Mouse (Mus musculus): ENCODE data around the gene Shank2. TPM values are rescaled to one million over a fixed set of nuclear protein-coding genes. Genes with fewer than 3 reads are reported as not detected.

Shank2 gene
- polyA plus RNA-seq, 1 experiment from 2014 or later: 1.2 TPM

DNA sequence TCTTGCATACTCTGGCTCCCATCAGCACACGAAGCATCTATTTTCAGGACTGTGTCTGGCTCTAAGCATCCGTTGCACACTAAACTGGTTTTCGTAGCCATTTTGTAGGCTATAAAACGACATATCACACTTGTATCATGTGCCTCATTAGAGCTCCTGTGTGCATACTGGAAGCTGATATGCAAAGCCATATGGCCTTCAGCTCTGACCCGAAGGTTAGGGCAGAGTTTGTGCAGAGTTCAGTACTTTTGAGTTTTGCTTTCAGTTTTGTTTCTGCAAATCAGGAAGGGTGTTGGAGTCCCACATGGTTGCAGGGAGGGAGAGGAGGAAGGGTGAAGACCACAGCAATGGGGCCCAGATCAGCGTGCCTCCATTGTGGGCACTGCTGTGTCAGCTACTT lies 390.0 kb downstream of the Shank2 start:
- no peaks in the 10 kb centered on the region for H3K9me3 ChIP-seq (ENCODE audit: control insufficient read depth, low read depth, low read length)
- no peaks in the 10 kb centered on the region for H3K4me1 ChIP-seq (ENCODE audit: control insufficient read depth, insufficient read depth, low read length)
- ATAC-seq (ENCODE audit: insufficient number of reproducible peaks, insufficient read depth, low FRiP score, low read depth): no peak
- WGBS: 83% methylated on average over 6 of the region's 6 CpGs
- H3K9ac ChIP-seq (replicated peaks; ENCODE audit: low read depth, low read length): no peak overlapping the region
- no peaks in the 10 kb centered on the region for H3K36me3 ChIP-seq (ENCODE audit: control insufficient read depth, insufficient read depth, low read length)
- no peak overlapping the region for H3K27ac ChIP-seq (ENCODE audit: low read length)
- no peak overlapping the region for H3K4me3 ChIP-seq (ENCODE audit: low read depth, low read length)
- no peak overlapping the region for H3K4me2 ChIP-seq (replicated peaks; ENCODE audit: low read depth, low read length)
- no peaks in the 10 kb centered on the region for H3K27me3 ChIP-seq (ENCODE audit: control insufficient read depth, insufficient read depth, low read length)

DNA sequence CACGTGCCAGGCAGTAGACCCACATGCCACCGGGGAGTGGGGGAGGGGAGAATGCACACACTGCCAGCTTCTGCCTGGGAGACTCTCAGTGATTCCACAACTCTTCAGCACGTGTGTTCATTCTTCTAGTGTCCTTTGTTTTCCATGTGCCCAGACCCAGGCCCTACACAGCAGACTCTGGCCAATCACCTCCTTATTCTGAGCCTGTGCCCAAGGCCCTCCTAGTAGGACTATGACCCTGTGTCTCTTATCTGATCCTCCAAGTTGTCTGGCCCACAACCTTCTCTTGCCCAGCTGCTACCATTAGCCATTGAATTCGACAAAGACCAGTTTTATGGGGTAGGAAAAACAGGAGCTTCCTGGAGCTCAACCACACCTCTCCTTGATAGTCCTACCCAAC lies 400.8 kb downstream of the Shank2 start:
- Histone ChIP-seq H3K4me1 (ENCODE audit: control insufficient read depth, insufficient read depth, low read length) (no peaks in the 10 kb centered on the region), H3K36me3 (ENCODE audit: control insufficient read depth, insufficient read depth, low read length) (no peaks in the 10 kb centered on the region), H3K9me3 (ENCODE audit: control insufficient read depth, low read depth, low read length) (no peaks in the 10 kb centered on the region), H3K27me3 (ENCODE audit: control insufficient read depth, insufficient read depth, low read length) (no peaks in the 10 kb centered on the region), H3K9ac (replicated peaks; ENCODE audit: low read depth, low read length) (no peak overlapping the region), H3K4me3 (ENCODE audit: low read depth, low read length) (no peak overlapping the region), H3K27ac (ENCODE audit: low read length) (no peak overlapping the region), H3K4me2 (replicated peaks; ENCODE audit: low read depth, low read length) (no peak overlapping the region)
- ATAC-seq (ENCODE audit: insufficient number of reproducible peaks, insufficient read depth, low FRiP score, low read depth): no peak
- 79% methylated on average over 4 of the region's 4 CpGs for WGBS

DNA sequence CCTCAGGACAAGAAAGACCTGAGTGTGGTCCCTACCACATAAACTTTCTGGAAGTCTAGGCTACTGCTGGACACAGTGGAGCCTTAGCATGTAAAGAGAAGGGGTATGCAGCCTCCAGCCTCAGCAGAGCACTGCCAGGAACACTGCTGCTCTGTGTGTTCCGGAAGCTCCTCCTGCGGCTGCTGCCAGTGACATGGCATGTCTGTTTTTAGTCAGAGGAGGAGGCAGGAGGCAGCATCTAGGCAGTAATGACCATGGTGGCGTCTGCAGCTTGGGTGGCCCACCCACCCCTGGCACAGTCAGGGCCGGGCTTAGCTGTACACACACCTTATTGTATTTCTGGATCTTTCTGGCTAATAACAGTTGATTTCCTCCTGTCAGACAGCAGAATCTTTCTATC lies 405.9 kb downstream of the Shank2 start:
- Histone ChIP-seq H3K4me2 (replicated peaks; ENCODE audit: low read depth, low read length) (no peak overlapping the region), H3K9ac (replicated peaks; ENCODE audit: low read depth, low read length) (no peak overlapping the region), H3K4me3 (ENCODE audit: low read depth, low read length) (no peak overlapping the region), H3K27ac (ENCODE audit: low read length) (no peak overlapping the region), H3K4me1 (ENCODE audit: control insufficient read depth, insufficient read depth, low read length) (peaks cover 10% of the 10 kb centered on the region; the same call in 1 of the 2 replicates), H3K27me3 (ENCODE audit: control insufficient read depth, insufficient read depth, low read length) (no peaks in the 10 kb centered on the region), H3K36me3 (ENCODE audit: control insufficient read depth, insufficient read depth, low read length) (no peaks in the 10 kb centered on the region), H3K9me3 (ENCODE audit: control insufficient read depth, low read depth, low read length) (no peaks in the 10 kb centered on the region)
- no peak for ATAC-seq (ENCODE audit: insufficient number of reproducible peaks, insufficient read depth, low FRiP score, low read depth)
- WGBS: 49% methylated on average over 4 of the region's 4 CpGs

DNA sequence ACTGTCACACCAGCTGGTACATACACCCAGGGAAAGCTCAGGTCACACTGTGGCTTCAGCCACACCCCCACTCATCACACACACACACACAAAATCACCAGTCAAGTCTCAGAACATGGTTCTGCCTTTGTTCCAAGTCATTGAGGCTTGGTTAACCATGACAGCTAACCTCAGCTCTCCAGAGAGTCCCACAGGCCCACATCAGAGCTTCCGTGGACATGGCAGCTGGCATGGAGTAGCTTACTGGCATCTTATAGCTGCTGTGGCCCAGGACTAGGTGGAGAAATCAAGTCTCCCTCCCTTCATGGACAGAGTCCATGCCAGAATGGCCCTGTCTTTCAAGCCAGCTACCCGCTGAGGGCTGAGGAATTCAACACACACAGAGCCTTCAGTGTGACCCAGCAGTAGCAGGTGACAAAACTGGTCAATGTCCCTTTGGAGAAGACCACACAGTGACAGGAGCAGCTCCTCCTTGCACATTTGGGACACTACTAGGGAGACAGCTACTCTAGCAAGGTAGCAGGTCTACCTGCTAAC lies 406.8 kb downstream of the Shank2 start:
- no peak overlapping the region for H3K4me3 ChIP-seq (ENCODE audit: low read depth, low read length)
- WGBS: 91% methylated on average over 2 of the region's 2 CpGs
- H3K4me1 ChIP-seq (ENCODE audit: control insufficient read depth, insufficient read depth, low read length): peaks cover 11% of the 10 kb centered on the region; the same call in 1 of the 2 replicates
- H3K9ac ChIP-seq (replicated peaks; ENCODE audit: low read depth, low read length): no peak overlapping the region
- H3K36me3 ChIP-seq (ENCODE audit: control insufficient read depth, insufficient read depth, low read length): no peaks in the 10 kb centered on the region
- H3K27ac ChIP-seq (ENCODE audit: low read length): no peak overlapping the region
- H3K27me3 ChIP-seq (ENCODE audit: control insufficient read depth, insufficient read depth, low read length): no peaks in the 10 kb centered on the region
- ATAC-seq (ENCODE audit: insufficient number of reproducible peaks, insufficient read depth, low FRiP score, low read depth): no peak
- no peaks in the 10 kb centered on the region for H3K9me3 ChIP-seq (ENCODE audit: control insufficient read depth, low read depth, low read length)
- no peak overlapping the region for H3K4me2 ChIP-seq (replicated peaks; ENCODE audit: low read depth, low read length)

DNA sequence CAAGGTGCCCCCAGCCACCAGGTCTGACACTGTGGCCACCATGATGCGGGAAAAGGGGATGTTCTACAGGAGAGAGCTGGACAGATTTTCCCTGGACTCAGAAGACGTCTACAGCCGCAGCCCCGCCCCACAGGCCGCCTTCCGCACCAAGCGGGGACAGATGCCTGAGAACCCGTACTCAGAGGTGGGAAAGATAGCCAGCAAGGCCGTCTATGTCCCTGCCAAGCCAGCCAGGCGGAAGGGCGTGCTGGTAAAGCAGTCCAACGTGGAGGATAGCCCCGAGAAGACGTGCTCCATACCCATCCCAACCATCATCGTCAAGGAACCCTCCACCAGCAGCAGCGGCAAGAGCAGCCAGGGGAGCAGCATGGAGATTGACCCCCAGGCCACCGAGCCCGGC lies 408.0 kb downstream of the Shank2 start:
- Histone ChIP-seq H3K4me1 (ENCODE audit: control insufficient read depth, insufficient read depth, low read length) (peaks cover 11% of the 10 kb centered on the region; the same call in 1 of the 2 replicates), H3K27ac (ENCODE audit: low read length) (no peak overlapping the region), H3K9me3 (ENCODE audit: control insufficient read depth, low read depth, low read length) (no peaks in the 10 kb centered on the region), H3K27me3 (ENCODE audit: control insufficient read depth, insufficient read depth, low read length) (no peaks in the 10 kb centered on the region), H3K4me3 (ENCODE audit: low read depth, low read length) (no peak overlapping the region), H3K4me2 (replicated peaks; ENCODE audit: low read depth, low read length) (no peak overlapping the region), H3K9ac (replicated peaks; ENCODE audit: low read depth, low read length) (no peak overlapping the region), H3K36me3 (ENCODE audit: control insufficient read depth, insufficient read depth, low read length) (no peaks in the 10 kb centered on the region)
- WGBS: 77% methylated on average over 18 of the region's 18 CpGs
- ATAC-seq (ENCODE audit: insufficient number of reproducible peaks, insufficient read depth, low FRiP score, low read depth): no peak

DNA sequence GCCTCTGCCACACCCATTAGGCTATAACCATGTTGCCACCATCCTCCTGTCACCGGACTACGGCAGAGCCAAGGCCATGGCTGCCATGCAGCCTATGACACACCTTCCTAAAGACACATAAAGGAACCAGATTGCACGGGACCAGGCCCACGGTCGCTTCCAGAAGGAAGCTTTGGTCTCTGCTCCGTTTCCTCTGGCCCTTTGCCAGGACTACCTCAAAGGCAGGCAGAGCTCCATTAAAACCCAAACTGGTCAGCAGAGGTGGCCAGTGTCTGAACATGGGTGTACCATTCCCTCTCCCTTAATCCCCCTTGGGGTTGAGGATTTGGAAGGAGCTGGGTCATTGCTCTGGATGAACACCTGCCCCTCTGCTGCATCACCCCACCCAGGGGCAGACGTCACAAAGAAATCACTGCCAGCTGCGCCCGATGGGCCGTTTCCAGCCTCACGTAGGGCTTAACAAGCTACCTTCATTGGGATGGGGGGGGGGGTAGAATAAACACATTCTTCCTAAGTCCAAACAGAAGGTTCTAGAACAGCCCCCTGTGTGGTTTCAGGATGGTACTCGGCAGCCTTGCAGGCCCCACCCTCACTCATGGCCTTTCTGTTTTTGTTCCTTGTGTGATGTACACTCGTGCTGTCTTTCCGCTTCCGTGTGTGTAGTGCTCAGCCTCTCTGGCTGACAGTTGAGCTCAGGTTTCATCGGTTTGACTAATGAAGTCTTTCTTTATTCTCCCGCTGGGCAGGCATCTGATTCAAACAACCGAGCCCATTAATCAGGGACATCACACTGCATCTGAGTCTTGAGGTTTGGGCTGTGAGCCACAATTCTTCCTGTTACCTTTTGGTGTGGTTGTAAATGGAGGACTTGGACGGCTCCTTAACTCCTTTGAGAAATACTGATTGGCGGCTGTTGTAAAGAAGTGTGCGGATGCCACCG lies 410.5 kb downstream of the Shank2 start:
- 33% methylated on average over 22 of the region's 22 CpGs for WGBS
- no peaks in the 10 kb centered on the region for H3K27me3 ChIP-seq (ENCODE audit: control insufficient read depth, insufficient read depth, low read length)
- H3K9ac ChIP-seq (replicated peaks; ENCODE audit: low read depth, low read length): no peak overlapping the region
- H3K27ac ChIP-seq (ENCODE audit: low read length): no peak overlapping the region; the same call in 1 of the 2 replicates
- no peaks in the 10 kb centered on the region for H3K9me3 ChIP-seq (ENCODE audit: control insufficient read depth, low read depth, low read length)
- peaks cover 11% of the 10 kb centered on the region; the same call in 1 of the 2 replicates for H3K4me1 ChIP-seq (ENCODE audit: control insufficient read depth, insufficient read depth, low read length)
- H3K4me3 ChIP-seq (ENCODE audit: low read depth, low read length): no peak overlapping the region
- ATAC-seq (ENCODE audit: insufficient number of reproducible peaks, insufficient read depth, low FRiP score, low read depth): peak; percentile 10; the same call in 1 of the 2 replicates
- no peak overlapping the region for H3K4me2 ChIP-seq (replicated peaks; ENCODE audit: low read depth, low read length)
- no peaks in the 10 kb centered on the region for H3K36me3 ChIP-seq (ENCODE audit: control insufficient read depth, insufficient read depth, low read length)

DNA sequence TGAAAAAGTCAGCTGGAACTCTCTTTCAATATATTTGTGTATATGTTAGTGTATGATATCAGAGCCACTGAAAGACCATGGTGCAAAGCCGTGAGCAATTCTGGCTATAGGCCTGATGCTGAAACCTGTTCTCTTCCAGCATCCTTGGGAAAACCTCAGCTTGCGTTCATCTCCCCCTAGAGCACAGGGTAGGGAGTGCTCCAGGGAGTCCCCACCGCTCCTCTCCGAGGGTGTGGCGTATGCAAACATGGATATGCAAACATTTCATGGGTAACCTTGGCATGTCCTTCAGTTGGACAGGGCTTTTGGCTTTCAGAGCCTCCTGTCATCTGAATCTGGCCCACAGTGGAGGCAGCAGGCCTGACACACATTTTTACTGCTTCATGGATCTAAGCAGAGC lies 412.9 kb downstream of the Shank2 start:
- Histone ChIP-seq H3K27ac (ENCODE audit: low read length) (no peak overlapping the region), H3K4me3 (ENCODE audit: low read depth, low read length) (no peak overlapping the region), H3K9me3 (ENCODE audit: control insufficient read depth, low read depth, low read length) (no peaks in the 10 kb centered on the region), H3K9ac (replicated peaks; ENCODE audit: low read depth, low read length) (no peak overlapping the region), H3K36me3 (ENCODE audit: control insufficient read depth, insufficient read depth, low read length) (no peaks in the 10 kb centered on the region), H3K4me1 (ENCODE audit: control insufficient read depth, insufficient read depth, low read length) (peaks cover 23% of the 10 kb centered on the region), H3K27me3 (ENCODE audit: control insufficient read depth, insufficient read depth, low read length) (no peaks in the 10 kb centered on the region), H3K4me2 (replicated peaks; ENCODE audit: low read depth, low read length) (no peak overlapping the region)
- WGBS: 74% methylated on average over 5 of the region's 5 CpGs
- no peak for ATAC-seq (ENCODE audit: insufficient number of reproducible peaks, insufficient read depth, low FRiP score, low read depth)

DNA sequence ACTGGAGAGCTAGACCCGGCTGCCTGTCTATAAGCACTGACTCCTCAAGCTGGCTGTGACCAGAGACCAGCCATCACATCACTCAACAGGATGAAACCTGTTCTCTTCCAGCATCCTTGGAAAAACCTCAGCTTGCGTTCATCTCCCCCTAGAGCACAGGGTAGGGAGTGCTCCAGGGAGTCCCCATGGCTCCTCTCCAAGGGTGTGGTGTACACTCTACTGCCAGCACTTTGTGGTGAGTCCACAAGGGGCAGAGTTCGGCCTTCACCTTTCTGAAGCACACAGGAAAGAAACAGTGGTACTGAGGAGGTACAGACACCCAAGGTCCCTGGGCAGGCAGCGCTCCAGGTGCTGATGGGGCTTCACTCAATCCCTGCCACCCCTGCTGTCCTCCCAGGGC lies 414.1 kb downstream of the Shank2 start:
- H3K27me3 ChIP-seq (ENCODE audit: control insufficient read depth, insufficient read depth, low read length): no peaks in the 10 kb centered on the region
- no peak overlapping the region for H3K27ac ChIP-seq (ENCODE audit: low read length)
- no peaks in the 10 kb centered on the region for H3K36me3 ChIP-seq (ENCODE audit: control insufficient read depth, insufficient read depth, low read length)
- ATAC-seq (ENCODE audit: insufficient number of reproducible peaks, insufficient read depth, low FRiP score, low read depth): no peak
- WGBS: 66% methylated on average over 4 of the region's 4 CpGs
- H3K4me2 ChIP-seq (replicated peaks; ENCODE audit: low read depth, low read length): no peak overlapping the region
- H3K4me3 ChIP-seq (ENCODE audit: low read depth, low read length): no peak overlapping the region
- no peaks in the 10 kb centered on the region for H3K9me3 ChIP-seq (ENCODE audit: control insufficient read depth, low read depth, low read length)
- peaks cover 28% of the 10 kb centered on the region for H3K4me1 ChIP-seq (ENCODE audit: control insufficient read depth, insufficient read depth, low read length)
- H3K9ac ChIP-seq (replicated peaks; ENCODE audit: low read depth, low read length): no peak overlapping the region

Measured in stomach, embryonic 14.5 days (tissue).